Mouse (Mus musculus): ENCODE results near the gene Tmem185b. TPM values are rescaled to one million over a fixed set of nuclear protein-coding genes. Genes with fewer than 3 reads are reported as not detected.

The Tmem185b gene
- polyA plus RNA-seq, 1 experiment from 2014 or later: 23.9 TPM

DNA sequence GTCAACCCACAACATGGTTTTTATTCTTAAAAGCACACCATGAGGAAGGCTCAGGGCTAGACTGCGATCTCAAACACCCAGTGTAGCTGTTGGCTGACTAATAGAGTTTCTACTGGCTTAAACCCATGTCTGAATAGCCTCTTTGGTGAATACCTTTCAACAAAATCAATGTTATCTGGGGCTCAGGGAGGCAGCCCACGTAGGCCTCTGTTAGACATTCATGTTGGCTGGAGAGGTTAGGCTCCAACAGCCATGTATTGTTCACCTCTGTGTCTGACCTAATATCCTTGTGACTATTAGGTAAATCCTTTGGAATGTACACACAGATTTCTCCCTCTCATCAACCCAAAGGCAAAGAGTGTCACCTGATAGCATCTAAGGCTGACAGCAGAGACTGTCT is 10.2 kb downstream of the Tmem185b start:
- 83% methylated on average over 2 of the region's 2 CpGs for WGBS
- Histone ChIP-seq H3K9me3 (ENCODE audit: control insufficient read depth, low read depth, low read length) (no peaks in the 10 kb centered on the region), H3K36me3 (ENCODE audit: control insufficient read depth, insufficient read depth, low read length) (no peaks in the 10 kb centered on the region), H3K4me3 (ENCODE audit: low read depth, low read length) (no peak overlapping the region), H3K27me3 (ENCODE audit: control insufficient read depth, insufficient read depth, low read length) (no peaks in the 10 kb centered on the region), H3K27ac (ENCODE audit: low read length) (no peak overlapping the region), H3K9ac (replicated peaks; ENCODE audit: low read depth, low read length) (no peak overlapping the region), H3K4me2 (replicated peaks; ENCODE audit: low read depth, low read length) (no peak overlapping the region), H3K4me1 (ENCODE audit: control insufficient read depth, insufficient read depth, low read length) (peaks cover 3% of the 10 kb centered on the region; the same call in 1 of the 2 replicates)
- no peak for ATAC-seq (ENCODE audit: insufficient number of reproducible peaks, insufficient read depth, low FRiP score, low read depth)

DNA sequence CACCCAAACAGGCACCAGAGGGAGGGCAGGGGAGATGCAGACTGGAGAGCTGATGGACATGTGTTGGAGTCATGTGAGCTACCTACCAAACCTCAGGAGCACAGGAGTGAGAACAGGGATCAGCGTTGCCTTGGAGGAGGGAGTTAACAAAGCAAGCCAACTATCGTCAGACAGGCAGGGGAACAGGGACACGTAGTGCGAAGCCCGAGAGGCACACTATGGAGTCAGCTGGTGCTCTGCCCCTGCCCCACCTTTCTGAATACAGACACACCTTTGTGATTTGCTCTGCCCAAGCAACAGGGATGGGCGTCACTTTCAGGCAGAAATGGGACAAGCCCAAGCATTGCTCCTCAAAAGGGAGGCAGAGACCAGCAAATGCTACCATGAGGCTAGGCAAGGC is 11.7 kb downstream of the Tmem185b start:
- Histone ChIP-seq H3K4me1 (ENCODE audit: control insufficient read depth, insufficient read depth, low read length) (peaks cover 3% of the 10 kb centered on the region; the same call in 1 of the 2 replicates), H3K4me3 (ENCODE audit: low read depth, low read length) (no peak overlapping the region), H3K9ac (replicated peaks; ENCODE audit: low read depth, low read length) (no peak overlapping the region), H3K36me3 (ENCODE audit: control insufficient read depth, insufficient read depth, low read length) (no peaks in the 10 kb centered on the region), H3K4me2 (replicated peaks; ENCODE audit: low read depth, low read length) (no peak overlapping the region), H3K27me3 (ENCODE audit: control insufficient read depth, insufficient read depth, low read length) (no peaks in the 10 kb centered on the region), H3K9me3 (ENCODE audit: control insufficient read depth, low read depth, low read length) (no peaks in the 10 kb centered on the region), H3K27ac (ENCODE audit: low read length) (no peak overlapping the region)
- ATAC-seq (ENCODE audit: insufficient number of reproducible peaks, insufficient read depth, low FRiP score, low read depth): peak; percentile 68
- 72% methylated on average over 6 of the region's 6 CpGs for WGBS

DNA sequence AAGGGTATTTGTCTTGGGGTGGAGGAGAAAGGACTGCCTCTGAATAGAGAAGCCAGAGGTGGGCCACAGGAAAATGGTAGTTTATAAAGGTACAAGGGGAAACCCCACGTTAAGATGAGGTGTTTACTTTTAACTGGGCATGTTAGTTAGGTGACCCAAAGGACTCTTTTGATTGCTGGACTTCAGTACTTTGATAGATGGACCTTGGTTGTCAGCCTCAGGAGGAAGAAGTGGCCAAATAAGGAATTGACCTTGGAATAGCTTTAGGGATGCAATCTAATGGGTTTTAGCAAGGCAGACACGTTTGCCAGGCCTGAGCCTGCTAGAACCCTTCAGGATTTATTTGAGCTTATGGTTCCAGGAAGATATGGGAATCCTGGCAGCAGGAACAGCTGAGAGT is 13.3 kb downstream of the Tmem185b start:
- Histone ChIP-seq H3K27ac (ENCODE audit: low read length) (no peak overlapping the region), H3K4me1 (ENCODE audit: control insufficient read depth, insufficient read depth, low read length) (peaks cover 3% of the 10 kb centered on the region; the same call in 1 of the 2 replicates), H3K36me3 (ENCODE audit: control insufficient read depth, insufficient read depth, low read length) (no peaks in the 10 kb centered on the region), H3K9ac (replicated peaks; ENCODE audit: low read depth, low read length) (no peak overlapping the region), H3K4me3 (ENCODE audit: low read depth, low read length) (no peak overlapping the region), H3K9me3 (ENCODE audit: control insufficient read depth, low read depth, low read length) (no peaks in the 10 kb centered on the region), H3K4me2 (replicated peaks; ENCODE audit: low read depth, low read length) (no peak overlapping the region), H3K27me3 (ENCODE audit: control insufficient read depth, insufficient read depth, low read length) (no peaks in the 10 kb centered on the region)
- WGBS: 36% methylated on average over 2 of the region's 2 CpGs
- ATAC-seq (ENCODE audit: insufficient number of reproducible peaks, insufficient read depth, low FRiP score, low read depth): no peak

DNA sequence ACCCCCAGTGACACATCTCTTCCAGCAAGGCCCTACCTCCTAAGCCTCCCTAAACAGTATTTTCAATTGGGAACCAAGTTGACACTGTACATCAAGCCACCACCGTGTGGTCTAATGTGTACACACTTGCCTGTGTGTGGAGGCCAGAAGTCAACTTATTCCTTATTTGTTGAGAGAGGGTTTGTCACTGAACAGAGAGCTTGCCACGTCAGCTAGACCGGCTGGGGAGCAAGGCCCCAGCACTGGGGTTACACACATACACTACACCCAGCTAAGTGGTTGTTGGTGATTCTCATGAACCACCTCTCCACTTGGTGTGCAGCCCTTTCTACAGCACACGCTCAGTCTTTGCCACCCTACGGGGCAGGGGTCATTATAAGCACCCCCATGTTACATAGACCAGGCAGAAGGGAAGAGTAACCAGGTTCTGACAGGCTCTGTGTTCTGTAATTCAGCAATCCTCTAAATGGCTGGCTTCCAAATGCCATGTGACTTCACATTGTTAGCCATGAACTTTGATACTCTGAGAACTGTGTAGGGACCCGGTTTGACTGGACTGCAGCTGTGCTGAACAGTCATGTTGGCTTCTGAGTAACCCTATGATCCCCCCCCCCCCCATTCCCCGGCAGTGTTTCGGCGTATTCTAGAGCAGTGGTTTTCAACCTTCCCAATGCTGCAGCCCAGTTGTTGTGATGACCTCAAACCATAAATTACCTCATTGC is 15.0 kb downstream of the Tmem185b start:
- Histone ChIP-seq H3K9ac (replicated peaks; ENCODE audit: low read depth, low read length) (no peak overlapping the region), H3K9me3 (ENCODE audit: control insufficient read depth, low read depth, low read length) (no peaks in the 10 kb centered on the region), H3K4me2 (replicated peaks; ENCODE audit: low read depth, low read length) (no peak overlapping the region), H3K4me1 (ENCODE audit: control insufficient read depth, insufficient read depth, low read length) (peaks cover 3% of the 10 kb centered on the region; the same call in 1 of the 2 replicates), H3K4me3 (ENCODE audit: low read depth, low read length) (no peak overlapping the region), H3K27me3 (ENCODE audit: control insufficient read depth, insufficient read depth, low read length) (no peaks in the 10 kb centered on the region), H3K36me3 (ENCODE audit: control insufficient read depth, insufficient read depth, low read length) (no peaks in the 10 kb centered on the region), H3K27ac (ENCODE audit: low read length) (no peak overlapping the region)
- WGBS: 59% methylated on average over 9 of the region's 9 CpGs
- peak; percentile 21; the same call in 1 of the 2 replicates for ATAC-seq (ENCODE audit: insufficient number of reproducible peaks, insufficient read depth, low FRiP score, low read depth)

DNA sequence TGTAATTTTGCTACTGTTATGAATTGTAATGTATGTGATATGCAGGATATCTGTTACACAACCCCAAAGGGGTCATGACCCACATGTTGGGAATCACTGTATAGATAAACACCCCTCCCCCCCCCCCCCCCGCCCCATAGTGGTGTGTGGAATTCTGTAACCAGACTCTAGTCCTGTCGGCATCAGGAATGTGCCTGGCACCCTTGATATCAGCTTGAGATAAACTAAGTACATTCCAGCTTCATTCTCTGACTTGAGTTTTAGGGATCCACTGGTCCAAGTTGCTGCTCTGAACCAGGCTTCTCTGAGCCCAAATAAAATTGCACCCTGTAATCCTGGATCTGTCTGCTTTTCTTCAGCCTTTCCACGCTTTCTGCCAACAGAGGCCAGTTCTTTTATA is 15.6 kb downstream of the Tmem185b start:
- H3K27me3 ChIP-seq (ENCODE audit: control insufficient read depth, insufficient read depth, low read length): no peaks in the 10 kb centered on the region
- H3K4me1 ChIP-seq (ENCODE audit: control insufficient read depth, insufficient read depth, low read length): peaks cover 3% of the 10 kb centered on the region; the same call in 1 of the 2 replicates
- 37% methylated on average over 3 of the region's 3 CpGs for WGBS
- H3K4me2 ChIP-seq (replicated peaks; ENCODE audit: low read depth, low read length): no peak overlapping the region
- no peak for ATAC-seq (ENCODE audit: insufficient number of reproducible peaks, insufficient read depth, low FRiP score, low read depth)
- H3K9me3 ChIP-seq (ENCODE audit: control insufficient read depth, low read depth, low read length): no peaks in the 10 kb centered on the region
- no peak overlapping the region for H3K27ac ChIP-seq (ENCODE audit: low read length)
- no peaks in the 10 kb centered on the region for H3K36me3 ChIP-seq (ENCODE audit: control insufficient read depth, insufficient read depth, low read length)
- no peak overlapping the region for H3K4me3 ChIP-seq (ENCODE audit: low read depth, low read length)
- H3K9ac ChIP-seq (replicated peaks; ENCODE audit: low read depth, low read length): no peak overlapping the region

DNA sequence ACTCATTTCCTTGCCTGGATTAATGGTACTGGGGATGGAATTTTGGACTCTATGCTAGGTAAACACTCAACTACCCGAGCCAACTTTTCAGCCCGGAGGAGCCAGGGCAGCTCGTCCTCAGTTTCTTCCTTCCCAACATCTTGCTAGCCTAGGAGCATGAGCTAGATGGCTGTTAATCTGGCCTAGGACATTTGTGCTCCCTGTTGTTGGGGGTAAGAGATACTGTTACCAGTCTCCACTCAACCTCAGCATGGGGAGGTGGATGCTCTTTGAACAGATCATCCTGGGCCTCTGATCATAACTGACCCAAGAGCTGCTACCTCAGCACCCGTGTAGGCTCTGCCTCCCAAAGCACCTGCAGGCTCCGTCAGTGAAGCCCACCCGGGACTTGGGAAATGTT is 17.4 kb downstream of the Tmem185b start:
- no peak overlapping the region for H3K27ac ChIP-seq (ENCODE audit: low read length)
- 80% methylated on average over 6 of the region's 6 CpGs for WGBS
- H3K4me2 ChIP-seq (replicated peaks; ENCODE audit: low read depth, low read length): no peak overlapping the region
- no peak overlapping the region for H3K4me3 ChIP-seq (ENCODE audit: low read depth, low read length)
- H3K27me3 ChIP-seq (ENCODE audit: control insufficient read depth, insufficient read depth, low read length): no peaks in the 10 kb centered on the region
- H3K9ac ChIP-seq (replicated peaks; ENCODE audit: low read depth, low read length): no peak overlapping the region
- no peaks in the 10 kb centered on the region for H3K9me3 ChIP-seq (ENCODE audit: control insufficient read depth, low read depth, low read length)
- no peak for ATAC-seq (ENCODE audit: insufficient number of reproducible peaks, insufficient read depth, low FRiP score, low read depth)
- no peaks in the 10 kb centered on the region for H3K36me3 ChIP-seq (ENCODE audit: control insufficient read depth, insufficient read depth, low read length)
- H3K4me1 ChIP-seq (ENCODE audit: control insufficient read depth, insufficient read depth, low read length): peaks cover 3% of the 10 kb centered on the region; the same call in 1 of the 2 replicates

DNA sequence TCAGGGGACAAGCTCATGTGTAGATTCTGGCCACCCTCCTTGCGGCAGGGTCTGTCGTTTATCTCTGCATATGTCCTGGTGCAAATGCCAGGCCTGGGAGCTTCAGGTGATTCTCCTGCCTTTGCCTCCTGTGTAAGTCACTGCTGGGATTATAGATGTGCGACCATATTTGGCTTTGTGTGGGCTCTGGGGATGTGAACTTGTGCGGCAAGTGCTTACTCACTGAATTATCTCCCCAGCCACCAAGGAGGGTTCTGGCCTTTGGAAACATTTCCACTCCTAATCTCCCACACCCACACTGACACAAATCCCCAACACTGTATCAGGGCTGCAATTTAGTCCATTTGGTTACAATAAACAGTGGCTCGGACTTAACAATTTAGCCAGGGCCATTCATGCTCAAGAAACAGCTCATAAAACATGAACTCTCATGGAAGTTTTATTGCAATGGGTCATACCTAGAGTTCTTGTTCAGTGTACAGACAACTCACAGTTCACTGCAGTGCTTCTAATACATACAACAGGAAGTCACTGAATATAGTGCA is 18.7 kb downstream of the Tmem185b start:
- no peak overlapping the region for H3K9ac ChIP-seq (replicated peaks; ENCODE audit: low read depth, low read length)
- H3K27me3 ChIP-seq (ENCODE audit: control insufficient read depth, insufficient read depth, low read length): no peaks in the 10 kb centered on the region
- WGBS: 78% methylated on average over 5 of the region's 5 CpGs
- no peak overlapping the region for H3K4me3 ChIP-seq (ENCODE audit: low read depth, low read length)
- no peaks in the 10 kb centered on the region for H3K9me3 ChIP-seq (ENCODE audit: control insufficient read depth, low read depth, low read length)
- no peak for ATAC-seq (ENCODE audit: insufficient number of reproducible peaks, insufficient read depth, low FRiP score, low read depth)
- no peaks in the 10 kb centered on the region for H3K36me3 ChIP-seq (ENCODE audit: control insufficient read depth, insufficient read depth, low read length)
- H3K4me1 ChIP-seq (ENCODE audit: control insufficient read depth, insufficient read depth, low read length): peaks cover 3% of the 10 kb centered on the region; the same call in 1 of the 2 replicates
- no peak overlapping the region for H3K4me2 ChIP-seq (replicated peaks; ENCODE audit: low read depth, low read length)
- H3K27ac ChIP-seq (ENCODE audit: low read length): no peak overlapping the region

DNA sequence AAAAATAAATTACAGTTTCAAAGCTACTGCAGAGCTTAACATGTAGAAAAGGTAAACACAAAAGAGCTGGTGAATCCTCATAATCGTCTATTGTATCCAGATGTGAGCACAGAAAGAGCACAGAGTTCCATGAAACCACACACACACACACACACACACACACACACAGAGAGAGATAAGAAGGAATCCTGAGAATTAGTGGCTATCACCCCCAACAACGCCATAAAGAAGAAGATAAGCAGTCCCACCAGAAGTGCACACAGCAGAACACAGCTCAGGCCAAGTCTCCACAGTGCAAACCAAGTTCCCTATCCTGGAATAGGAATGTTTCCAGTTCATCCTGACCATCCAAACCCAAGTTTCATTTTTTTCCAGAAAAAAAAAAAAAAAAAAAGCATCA is 19.2 kb downstream of the Tmem185b start:
- Histone ChIP-seq H3K9me3 (ENCODE audit: control insufficient read depth, low read depth, low read length) (no peaks in the 10 kb centered on the region), H3K27ac (ENCODE audit: low read length) (no peak overlapping the region), H3K4me2 (replicated peaks; ENCODE audit: low read depth, low read length) (no peak overlapping the region), H3K27me3 (ENCODE audit: control insufficient read depth, insufficient read depth, low read length) (no peaks in the 10 kb centered on the region), H3K36me3 (ENCODE audit: control insufficient read depth, insufficient read depth, low read length) (no peaks in the 10 kb centered on the region), H3K4me3 (ENCODE audit: low read depth, low read length) (no peak overlapping the region), H3K9ac (replicated peaks; ENCODE audit: low read depth, low read length) (no peak overlapping the region), H3K4me1 (ENCODE audit: control insufficient read depth, insufficient read depth, low read length) (peaks cover 3% of the 10 kb centered on the region; the same call in 1 of the 2 replicates)
- 61% methylated on average over 2 of the region's 2 CpGs for WGBS
- ATAC-seq (ENCODE audit: insufficient number of reproducible peaks, insufficient read depth, low FRiP score, low read depth): no peak

All from stomach, embryonic 14.5 days (tissue).